Mouse (Mus musculus): ENCODE data around the gene Mertk. TPM values are rescaled to one million over a fixed set of nuclear protein-coding genes. Genes with fewer than 3 reads are reported as not detected.

Mertk gene
- total RNA-seq, 1 experiment from 2014 or later: 11.7 TPM

GRCm38 (mm10) chr2:128818956-128819643, 120.3 kb downstream of the Mertk start:
- DNase-seq: peak; percentile 51

GRCm38 (mm10) chr2:128820631-128821030, 121.9 kb downstream of the Mertk start:
- no peak for DNase-seq

GRCm38 (mm10) chr2:128823893-128824292, 125.1 kb downstream of the Mertk start:
- no peak for DNase-seq

- DNase-seq: no peak
Measured at GRCm38 (mm10) chr2:128827787-128828186, 129.0 kb downstream of the Mertk start.

DNA sequence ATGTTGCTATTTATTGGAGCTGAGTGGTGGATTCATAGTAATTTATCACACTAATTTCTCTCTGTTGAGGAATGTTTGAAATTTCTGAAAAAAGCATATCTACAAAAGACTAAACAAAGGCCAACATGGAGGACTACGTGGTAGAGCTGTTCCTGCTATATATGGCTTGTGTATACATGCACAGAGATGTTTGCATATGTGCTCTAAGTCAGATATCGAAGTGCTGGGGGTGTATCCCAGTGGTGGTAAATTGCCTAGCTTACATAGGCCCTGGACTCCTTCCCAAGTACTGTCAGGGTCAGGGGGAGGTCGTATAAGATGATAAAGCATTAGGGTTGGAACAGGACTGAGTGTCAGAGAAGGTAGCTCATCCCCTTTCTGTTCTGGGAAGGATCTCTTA, 133.9 kb downstream of the Mertk start:
- no peak for DNase-seq

- peak; percentile 19 for DNase-seq
Measured at GRCm38 (mm10) chr2:128833035-128833434, 134.3 kb downstream of the Mertk start.

- DNase-seq: no peak
Measured at GRCm38 (mm10) chr2:128833435-128833834, 134.7 kb downstream of the Mertk start.

GRCm38 (mm10) chr2:128837531-128837930, 138.8 kb downstream of the Mertk start:
- DNase-seq: no peak

DNA sequence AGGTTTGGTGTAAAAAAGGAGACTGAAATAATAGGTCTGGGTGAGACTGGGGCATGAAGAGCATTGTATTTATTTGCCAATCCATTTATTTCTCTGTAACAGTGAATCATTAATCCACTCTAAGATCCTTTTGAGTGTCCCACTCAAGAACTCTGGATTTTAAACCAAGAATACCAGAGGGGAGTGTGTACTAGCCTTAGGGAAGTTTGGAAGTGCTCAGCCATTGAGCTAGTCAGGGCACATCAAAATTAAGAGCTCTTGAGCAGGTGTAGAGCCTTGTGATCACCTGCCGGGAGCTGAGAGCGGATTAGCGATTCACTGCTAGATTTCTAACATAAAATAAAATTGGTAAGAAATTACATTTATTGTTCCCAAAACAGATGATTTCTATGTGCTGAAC, 139.9 kb downstream of the Mertk start:
- DNase-seq: no peak

DNA sequence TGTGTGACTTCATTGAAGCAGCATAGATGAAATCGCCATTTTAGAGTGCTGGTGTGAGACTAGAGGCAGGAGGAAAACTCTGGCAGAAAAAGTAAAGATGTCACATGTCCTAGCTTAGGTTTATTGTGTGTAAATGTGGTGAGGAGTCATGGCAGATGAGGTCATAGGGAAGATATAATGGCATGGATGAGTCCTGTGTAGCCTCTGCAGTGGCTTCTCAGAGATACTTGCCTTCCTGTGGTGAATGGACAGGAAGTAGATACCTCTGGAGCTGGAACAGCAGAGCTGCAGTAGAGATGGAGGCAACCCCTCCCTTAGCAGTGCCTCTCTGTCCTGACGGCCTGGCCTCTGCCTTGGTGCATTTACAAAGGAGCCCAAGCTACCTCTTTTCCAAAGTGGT, 140.7 kb downstream of the Mertk start:
- no peak for DNase-seq

DNA sequence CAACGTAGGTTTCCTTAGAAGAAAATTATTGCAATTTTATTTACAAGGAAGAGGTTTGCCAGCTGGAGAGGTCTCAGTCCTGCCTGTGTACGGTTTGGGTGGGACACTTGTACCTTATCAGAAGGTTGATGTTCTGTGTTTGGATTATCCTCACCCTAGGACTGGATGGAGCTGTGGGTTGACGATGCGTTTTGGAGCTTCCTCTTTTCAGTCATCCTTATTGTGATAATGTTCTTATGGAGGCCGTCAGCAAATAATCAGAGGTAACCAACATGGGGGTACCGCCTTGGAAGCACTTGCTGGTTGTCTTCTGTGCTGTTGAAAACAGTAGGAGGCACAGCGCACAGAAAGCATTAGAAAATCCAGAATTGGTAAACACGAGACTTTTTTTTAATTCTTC, 143.7 kb downstream of the Mertk start:
- no peak for DNase-seq

- DNase-seq: no peak
Measured at GRCm38 (mm10) chr2:128850036-128850435, 151.3 kb downstream of the Mertk start.

Other genes starting within 250 kb of the Mertk start
- gene Spdye4c, start 107.7 kb upstream of the Mertk start, total RNA-seq (2021): not detected in 2 replicates
- 75.0 and 76.9 TPM in 2 replicates for gene Anapc1, start 11.6 kb upstream of the Mertk start, total RNA-seq (2021)
- gene Tmem87b, start 119.2 kb downstream of the Mertk start, total RNA-seq (2021): 35.0 and 40.6 TPM in 2 replicates
- gene Fbln7, start 164.0 kb downstream of the Mertk start, total RNA-seq (2021): 2.9 and 3.8 TPM in 2 replicates
- 3.9 and 4.7 TPM in 2 replicates for gene Zc3h8, start 245.1 kb downstream of the Mertk start, total RNA-seq (2021)

Measured in adrenal gland, postnatal 14 days (tissue).